Mouse (Mus musculus) heart, adult 2 months (tissue): ENCODE results near the gene Myh3. TPM values are rescaled to one million over a fixed set of nuclear protein-coding genes. Genes with fewer than 3 reads are reported as not detected.

Experiments
- DNase-seq, 2 experiments: peaks; one replicate each; pipeline ENCODE4 v3.0.0; 2021
- H3K27ac ChIP-seq: fragments of 200-600 bp; 2 replicates; pipeline ENCODE4 v1.8.1; 2022
- H3K27me3 ChIP-seq: fragments of 200-500 bp; 2 replicates; pipeline ENCODE4 v1.6.1; 2012; ENCODE audit warnings: mild to moderate bottlenecking, low read length, inconsistent platforms, mixed read lengths; ENCODE audit not compliant: control insufficient read depth, insufficient read depth
- H3K36me3 ChIP-seq: fragments of 200-500 bp; 2 replicates; pipeline ENCODE4 v1.6.1; 2012; ENCODE audit warnings: low read length, inconsistent platforms; ENCODE audit not compliant: control insufficient read depth, insufficient read depth
- H3K4me1 ChIP-seq: fragments of 200-500 bp; 2 replicates; pipeline ENCODE4 v1.6.1; 2011; ENCODE audit warnings: low read length; ENCODE audit not compliant: control insufficient read depth, insufficient read depth
- H3K4me3 ChIP-seq: fragments of 200-600 bp; 2 replicates; pipeline ENCODE4 v1.8.1; 2022
- H3K79me2 ChIP-seq: fragments of 200-500 bp; replicated peaks from 2 replicates; pipeline ENCODE4 v1.6.1; 2012; ENCODE audit warnings: mild to moderate bottlenecking, inconsistent platforms, low read length, moderate library complexity, mixed read lengths; ENCODE audit not compliant: control insufficient read depth, insufficient read depth
- H3K9ac ChIP-seq: fragments of 200-500 bp; 2 replicates; pipeline ENCODE4 v1.6.1; 2012; ENCODE audit warnings: low read depth, mild to moderate bottlenecking, control low read depth, inconsistent platforms, low read length, mixed read lengths
- CTCF ChIP-seq: fragments of 200-600 bp; IDR thresholded peaks from 2 replicates; pipeline ENCODE4 v1.8.1; 2022; ENCODE audit warnings: antibody characterized with exemption, mild to moderate bottlenecking, moderate library complexity
- EP300 ChIP-seq: fragments of 200-500 bp; IDR thresholded peaks from 2 replicates; pipeline ENCODE4 v1.6.1; 2011; ENCODE audit warnings: low read depth, low read length, control low read depth; ENCODE audit not compliant: insufficient read depth
- POLR2A ChIP-seq: fragments of 200-500 bp; IDR thresholded peaks from 2 replicates; pipeline ENCODE4 v1.6.1; 2011; ENCODE audit warnings: mild to moderate bottlenecking, low read depth, low read length, control low read depth; ENCODE audit not compliant: insufficient read depth
- WGBS: fragments of 180-500 bp; shearing (Covaris S2); methylation state at CpG from one replicate; pipeline ENCODE4 v1.1.7; 2018; 5-methylcytosine and 5-hydroxymethylcytosine counted together
- intact Hi-C: fragments of 180-260 bp; cut with DNase I; formaldehyde crosslinking; loops from one replicate; pipeline ENCODE4 v1.15.1; 2025
- polyA plus RNA-seq: library from polyadenylated mRNA; depleted of rRNA; stranded (reverse); fragments of >200 nt; gene quantifications from 2 replicates; pipeline ENCODE4 v1.2.3, GENCODE M21; 2012
- total RNA-seq, 2 experiments: library from RNA; stranded (reverse); gene quantifications; 2 replicates each; pipeline ENCODE4 v1.2.3; 2021

Myh3 gene
- total and polyA plus RNA-seq, 3 experiments = not detected

- H3K4me3 ChIP-seq = no peak overlapping the region
- H3K36me3 ChIP-seq = no peaks in the 10 kb centered on the region
- DNase-seq = no peak
- 26% methylated on average over 6 of the region's 6 CpGs for WGBS
- no peaks in the 10 kb centered on the region for H3K4me1 ChIP-seq
- intact Hi-C loops = loop anchor here (5.0 kb wide), 1 partner anchor 78 kb away; no protein-coding TSS in a partner anchor
- no peak overlapping the region for H3K27ac ChIP-seq
- TF ChIP-seq CTCF (peak; percentile 78), POLR2A (no peak), EP300 (no peak)
- H3K79me2 ChIP-seq = no peaks in the 10 kb centered on the region
- H3K27me3 ChIP-seq = 0 out of 2 replicates have a peak, but pooled peaks cover 2% of the 10 kb centered on the region
- H3K9ac ChIP-seq = no peak overlapping the region
Measured at GRCm38 (mm10) chr11:67100169-67100568, 22.1 kb downstream of the Myh3 start.

DNA sequence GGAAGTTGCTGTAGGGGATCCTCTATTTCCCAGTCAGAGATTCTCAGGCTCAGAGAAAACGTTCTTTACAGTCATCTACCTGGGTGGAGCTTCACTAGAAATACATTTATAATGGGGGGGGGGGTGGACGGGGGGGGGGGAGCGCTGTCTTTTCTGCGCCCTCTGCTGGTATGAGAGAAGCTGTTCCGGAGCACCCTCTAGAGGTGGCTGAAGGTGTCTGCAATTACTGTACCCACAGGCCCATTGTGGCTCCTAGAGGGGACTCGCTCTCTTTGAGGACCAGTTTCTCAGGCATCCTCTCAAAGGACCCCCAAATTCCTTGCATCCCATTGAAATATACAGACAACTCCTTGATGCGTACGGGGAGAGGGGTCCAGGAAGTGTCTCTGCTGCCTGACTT lies 23.6 kb downstream of the Myh3 start:
- Histone ChIP-seq H3K4me1 (no peaks in the 10 kb centered on the region), H3K9ac (no peak overlapping the region), H3K36me3 (no peaks in the 10 kb centered on the region), H3K27ac (no peak overlapping the region), H3K79me2 (no peaks in the 10 kb centered on the region), H3K27me3 (0 out of 2 replicates have a peak, but pooled peaks cover 2% of the 10 kb centered on the region), H3K4me3 (no peak overlapping the region)
- 21% methylated on average over 8 of the region's 8 CpGs for WGBS
- DNase-seq = peak; percentile 23 to 53
- TF ChIP-seq CTCF = peak; percentile 74
- TF ChIP-seq POLR2A = no peak
- intact Hi-C loops = loop anchor here (5.0 kb wide), 1 partner anchor 79 kb away; no protein-coding TSS in a partner anchor

DNA sequence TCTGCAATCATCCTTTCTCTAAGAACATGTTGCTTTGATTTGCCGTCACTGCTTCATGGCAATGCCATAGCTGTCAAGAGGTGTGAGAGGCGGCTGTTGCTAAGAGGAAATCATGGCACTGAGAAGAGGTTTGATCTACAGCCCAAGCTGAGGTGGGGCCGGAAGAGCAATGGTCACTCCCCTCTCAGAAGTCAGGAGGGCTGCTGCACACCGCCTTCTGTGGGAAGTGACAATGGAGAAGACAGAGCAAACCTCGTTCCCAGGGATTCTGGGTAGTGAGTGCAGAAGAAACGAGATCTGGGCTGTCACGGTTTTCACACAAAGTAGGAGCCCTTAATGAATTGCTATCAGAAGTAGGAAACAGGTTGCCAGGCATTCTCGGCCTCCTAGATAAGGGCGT lies 25.2 kb downstream of the Myh3 start:
- intact Hi-C loops = loop anchor here (5.0 kb wide), 1 partner anchor 81 kb away; no protein-coding TSS in a partner anchor
- Histone ChIP-seq H3K36me3 (no peaks in the 10 kb centered on the region), H3K4me3 (no peak overlapping the region), H3K9ac (no peak overlapping the region), H3K27me3 (no peaks in the 10 kb centered on the region), H3K27ac (no peak overlapping the region), H3K4me1 (no peaks in the 10 kb centered on the region), H3K79me2 (no peaks in the 10 kb centered on the region)
- DNase-seq = no peak
- TF ChIP-seq EP300 (no peak), CTCF (no peak), POLR2A (no peak)
- 75% methylated on average over 9 of the region's 9 CpGs for WGBS

GRCm38 (mm10) chr11:67104242-67104641 lies 26.1 kb downstream of the Myh3 start:
- Histone ChIP-seq H3K4me1 (no peaks in the 10 kb centered on the region), H3K27ac (no peak overlapping the region), H3K27me3 (no peaks in the 10 kb centered on the region), H3K79me2 (no peaks in the 10 kb centered on the region), H3K4me3 (no peak overlapping the region), H3K9ac (no peak overlapping the region), H3K36me3 (no peaks in the 10 kb centered on the region)
- intact Hi-C loops = loop anchor here (5.0 kb wide), 1 partner anchor 82 kb away; no protein-coding TSS in a partner anchor
- no peak for DNase-seq
- 46% methylated on average over 1 of the region's 1 CpGs for WGBS
- no peak for TF ChIP-seq EP300
- TF ChIP-seq POLR2A = no peak
- TF ChIP-seq CTCF = no peak

DNA sequence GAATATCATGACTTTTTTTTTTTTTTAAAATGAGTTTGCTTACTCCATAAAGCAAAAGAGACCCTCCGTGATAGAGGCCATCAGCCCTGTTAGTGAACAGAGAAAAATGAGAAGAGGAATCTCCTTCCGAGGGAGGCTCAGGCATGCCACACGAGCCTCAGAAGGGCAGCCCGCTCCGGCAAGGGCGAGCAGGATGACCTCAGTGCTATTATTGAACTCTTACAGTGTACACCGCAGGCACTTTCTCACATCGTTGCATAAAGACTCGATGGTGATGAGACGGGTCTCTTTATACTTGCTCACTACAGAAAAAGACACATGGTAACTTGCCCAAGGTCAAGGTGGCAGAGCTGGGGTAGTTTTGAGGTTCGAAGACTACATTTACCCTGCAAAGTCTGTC lies 26.6 kb downstream of the Myh3 start:
- Histone ChIP-seq H3K4me1 (no peaks in the 10 kb centered on the region), H3K27ac (no peak overlapping the region), H3K79me2 (no peaks in the 10 kb centered on the region), H3K4me3 (no peak overlapping the region), H3K36me3 (no peaks in the 10 kb centered on the region), H3K27me3 (no peaks in the 10 kb centered on the region), H3K9ac (no peak overlapping the region)
- peak in 1 of 2 experiments; percentile 26 for DNase-seq
- TF ChIP-seq CTCF = no peak
- no peak for TF ChIP-seq POLR2A
- TF ChIP-seq EP300 = no peak
- WGBS = 47% methylated on average over 11 of the region's 11 CpGs
- intact Hi-C loops = loop anchor here (5.0 kb wide), 1 partner anchor 82 kb away; no protein-coding TSS in a partner anchor

DNA sequence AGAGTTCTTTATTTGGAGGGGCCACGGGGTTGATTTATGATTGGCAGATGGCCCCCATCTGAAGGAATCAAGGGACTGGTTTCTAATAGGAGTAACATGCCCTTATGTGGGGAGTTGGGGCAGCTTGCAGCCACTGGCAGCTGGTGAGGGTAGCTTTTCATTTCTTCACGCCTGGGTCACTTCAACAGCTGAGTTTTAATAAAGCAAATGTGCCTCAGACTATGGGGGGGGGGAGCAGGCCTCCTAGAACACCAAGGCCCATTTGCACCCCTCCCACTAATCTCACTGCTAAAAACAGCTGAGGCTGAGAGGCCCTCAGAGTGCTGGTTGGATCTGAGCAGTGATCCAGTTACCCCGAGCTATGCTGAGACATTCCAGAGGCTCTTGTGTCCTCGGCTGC lies 27.6 kb downstream of the Myh3 start:
- H3K4me1 ChIP-seq = no peaks in the 10 kb centered on the region
- no peak for DNase-seq
- no peak overlapping the region for H3K27ac ChIP-seq

More for the DNA sequence above, 27.6 kb downstream of the Myh3 start:
- TF ChIP-seq POLR2A = no peak
- no peak for TF ChIP-seq CTCF
- TF ChIP-seq EP300 = no peak
- Histone ChIP-seq H3K4me3 (no peak overlapping the region), H3K27me3 (no peaks in the 10 kb centered on the region), H3K9ac (no peak overlapping the region), H3K36me3 (no peaks in the 10 kb centered on the region), H3K79me2 (no peaks in the 10 kb centered on the region)
- 63% methylated on average over 4 of the region's 4 CpGs for WGBS
- intact Hi-C loops = no loop called here
